Mouse (Mus musculus): ENCODE data around the gene Atp1b3. TPM values are rescaled to one million over a fixed set of nuclear protein-coding genes. Genes with fewer than 3 reads are reported as not detected.
A peak's percentile ranks its signal among the peaks of the same experiment; 100 is the strongest.
"Not testable (repeated sequence)": the region's sequence is repeated elsewhere in the genome, so short reads cannot be mapped to it uniquely, and the experiment has no call there.

Gene Atp1b3
- polyA plus RNA-seq, 1 experiment from 2014 or later: 153 TPM

DNA sequence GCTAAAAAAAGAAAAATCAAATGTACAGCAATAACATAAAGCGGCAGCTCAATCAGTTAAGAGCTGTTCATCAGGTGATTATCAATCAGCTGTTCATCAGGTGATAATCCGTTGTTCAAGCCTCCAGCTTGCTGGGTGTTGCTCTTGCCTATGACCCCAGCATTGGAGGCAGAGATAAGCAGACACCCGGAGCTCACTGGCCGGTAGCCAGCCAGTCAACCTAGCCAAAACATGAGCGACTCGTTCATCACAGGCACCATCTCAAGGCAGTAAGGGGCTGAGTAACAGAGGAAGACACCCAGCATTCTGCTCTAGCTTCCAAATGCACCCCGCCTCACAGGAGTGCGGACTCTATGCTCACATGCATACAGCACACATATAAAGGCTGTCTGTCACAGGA lies 10.4 kb downstream of the Atp1b3 start:
- Histone ChIP-seq H3K27me3 (replicated peaks) (no peaks in the 10 kb centered on the region), H3K4me1 (replicated peaks) (peaks cover 3% of the 10 kb centered on the region; the same call in 1 of the 2 replicates), H3K9me3 (no peaks in the 10 kb centered on the region), H3K9ac (no peak overlapping the region), H3K36me3 (no peaks in the 10 kb centered on the region), H3K27ac (no peak overlapping the region), H3K4me3 (replicated peaks) (no peak overlapping the region), H3K4me2 (replicated peaks) (no peak overlapping the region)
- 59% methylated on average over 8 of the region's 8 CpGs for WGBS
- no peak for ATAC-seq

DNA sequence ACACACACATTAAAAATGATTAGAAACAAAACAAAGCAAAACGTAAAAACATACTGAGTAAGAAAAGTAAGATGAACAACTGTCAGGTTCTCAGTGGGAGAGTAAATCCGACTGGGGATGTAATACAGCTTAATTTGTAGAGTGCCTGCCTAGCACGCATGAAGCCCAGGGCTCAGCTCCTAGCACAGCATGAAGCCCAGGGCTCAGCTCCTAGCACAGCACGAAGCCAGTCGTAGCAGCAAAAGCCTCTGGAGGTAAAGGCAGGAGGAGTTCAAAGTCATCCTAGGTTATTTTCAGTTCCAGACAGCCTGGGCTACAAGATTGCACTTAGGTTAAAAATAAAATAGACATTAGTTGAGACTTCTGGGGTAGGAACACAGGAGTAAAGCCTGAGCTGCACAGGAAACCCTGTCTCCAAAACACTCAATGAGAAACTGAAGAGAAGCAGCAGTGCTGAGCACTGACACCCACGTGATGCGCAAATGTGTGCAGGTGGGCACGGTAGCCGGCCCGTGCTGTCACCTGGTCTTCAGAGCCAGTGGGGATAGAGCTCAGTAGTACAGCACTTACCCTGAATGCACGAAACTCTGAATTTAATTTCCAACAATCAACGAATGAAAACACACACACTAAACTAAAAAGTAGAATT lies 11.0 kb downstream of the Atp1b3 start:
- no peak overlapping the region for H3K27ac ChIP-seq
- 90% methylated on average over 12 of the region's 12 CpGs for WGBS
- H3K36me3 ChIP-seq: no peaks in the 10 kb centered on the region
- no peak overlapping the region for H3K4me3 ChIP-seq (replicated peaks)
- no peaks in the 10 kb centered on the region for H3K27me3 ChIP-seq (replicated peaks)
- ATAC-seq: no peak
- H3K4me2 ChIP-seq (replicated peaks): no peak overlapping the region
- H3K9me3 ChIP-seq: no peaks in the 10 kb centered on the region
- peaks cover 3% of the 10 kb centered on the region; the same call in 1 of the 2 replicates for H3K4me1 ChIP-seq (replicated peaks)
- H3K9ac ChIP-seq: no peak overlapping the region

DNA sequence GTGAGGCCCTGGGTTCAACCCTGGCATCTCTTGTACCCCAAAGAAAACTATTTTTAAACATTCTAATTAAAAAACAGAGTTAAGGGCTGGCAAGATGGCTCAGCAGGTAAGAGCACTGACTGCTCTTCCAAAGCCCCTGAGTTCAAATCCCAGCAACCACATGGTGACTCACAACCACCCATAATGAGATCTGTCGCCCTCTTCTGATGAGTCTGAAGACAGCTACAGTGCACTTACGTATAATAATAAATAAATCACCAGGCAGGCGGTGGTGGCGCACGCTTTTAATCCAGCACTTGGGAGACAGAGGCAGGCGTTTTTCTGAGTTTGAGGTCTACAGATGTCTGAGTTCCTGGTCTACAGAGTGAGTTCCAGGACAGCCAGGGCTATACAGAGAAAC lies 12.5 kb downstream of the Atp1b3 start:
- not testable (repeated sequence) for H3K4me2 ChIP-seq (replicated peaks); H3K27ac ChIP-seq; H3K27me3 ChIP-seq (replicated peaks); H3K9ac ChIP-seq; H3K4me1 ChIP-seq (replicated peaks); H3K36me3 ChIP-seq; ATAC-seq; H3K4me3 ChIP-seq (replicated peaks); H3K9me3 ChIP-seq
- WGBS: 89% methylated on average over 6 of the region's 6 CpGs

DNA sequence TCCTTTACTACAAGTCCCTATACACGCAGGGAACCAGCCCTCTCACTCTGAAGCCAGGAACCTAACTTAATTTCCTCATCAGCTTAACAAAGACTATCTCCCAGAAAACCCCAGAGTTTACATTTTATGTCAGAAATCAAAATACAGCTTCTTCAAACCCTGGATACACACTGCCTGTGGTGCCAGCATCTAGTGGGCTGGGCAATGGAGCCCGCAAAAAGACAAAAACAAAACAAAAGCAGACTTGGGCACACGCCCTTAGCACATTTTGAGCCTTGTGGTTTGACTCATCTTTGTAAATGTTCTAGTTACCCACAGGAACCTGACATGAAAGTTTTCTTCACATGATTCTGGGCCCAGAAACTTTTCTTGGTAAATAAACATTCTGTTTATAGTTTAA lies 13.8 kb downstream of the Atp1b3 start:
- Histone ChIP-seq H3K9ac (no peak overlapping the region), H3K4me3 (replicated peaks) (no peak overlapping the region), H3K4me1 (replicated peaks) (peaks cover 3% of the 10 kb centered on the region; the same call in 1 of the 2 replicates), H3K27ac (no peak overlapping the region), H3K9me3 (no peaks in the 10 kb centered on the region), H3K27me3 (replicated peaks) (no peaks in the 10 kb centered on the region), H3K4me2 (replicated peaks) (no peak overlapping the region), H3K36me3 (no peaks in the 10 kb centered on the region)
- WGBS: 54% methylated on average over 3 of the region's 3 CpGs
- no peak for ATAC-seq

- H3K9me3 ChIP-seq: no peaks in the 10 kb centered on the region
- 25% methylated on average over 4 of the region's 4 CpGs for WGBS
- H3K4me3 ChIP-seq (replicated peaks): no peak overlapping the region
- no peak overlapping the region for H3K4me2 ChIP-seq (replicated peaks)
- H3K36me3 ChIP-seq: no peaks in the 10 kb centered on the region
- H3K9ac ChIP-seq: no peak overlapping the region
- H3K27ac ChIP-seq: no peak overlapping the region
- H3K27me3 ChIP-seq (replicated peaks): no peaks in the 10 kb centered on the region
- H3K4me1 ChIP-seq (replicated peaks): peaks cover 3% of the 10 kb centered on the region; the same call in 1 of the 2 replicates
- peak; percentile 71 for ATAC-seq
Measured at GRCm38 (mm10) chr9:96350010-96350409, 14.2 kb downstream of the Atp1b3 start.

DNA sequence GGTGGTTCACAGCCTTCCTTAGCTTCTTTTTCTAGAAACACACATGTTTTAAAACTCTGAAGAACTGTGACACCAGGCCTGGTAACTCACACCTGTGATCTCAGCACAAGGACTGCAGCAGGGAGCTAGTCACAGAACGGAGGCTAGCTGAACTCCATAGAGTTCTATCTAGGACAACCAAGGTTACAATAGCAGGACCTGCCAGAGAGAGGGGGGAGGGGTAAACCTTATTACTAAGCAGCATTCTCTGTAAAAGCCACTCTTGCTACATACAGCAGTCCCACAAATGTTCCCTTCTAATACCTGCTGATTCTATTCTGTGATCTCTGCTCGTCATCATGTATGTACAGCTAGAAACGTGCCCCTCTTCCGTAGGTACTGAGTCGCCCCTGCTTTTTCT lies 15.4 kb downstream of the Atp1b3 start:
- 91% methylated on average over 5 of the region's 5 CpGs for WGBS
- peaks cover 2% of the 10 kb centered on the region; the same call in 1 of the 2 replicates for H3K4me1 ChIP-seq (replicated peaks)
- no peak overlapping the region for H3K4me3 ChIP-seq (replicated peaks)
- H3K9ac ChIP-seq: no peak overlapping the region
- no peaks in the 10 kb centered on the region for H3K36me3 ChIP-seq
- H3K27me3 ChIP-seq (replicated peaks): no peaks in the 10 kb centered on the region
- no peak for ATAC-seq
- no peak overlapping the region for H3K4me2 ChIP-seq (replicated peaks)
- no peak overlapping the region for H3K27ac ChIP-seq
- no peaks in the 10 kb centered on the region for H3K9me3 ChIP-seq

DNA sequence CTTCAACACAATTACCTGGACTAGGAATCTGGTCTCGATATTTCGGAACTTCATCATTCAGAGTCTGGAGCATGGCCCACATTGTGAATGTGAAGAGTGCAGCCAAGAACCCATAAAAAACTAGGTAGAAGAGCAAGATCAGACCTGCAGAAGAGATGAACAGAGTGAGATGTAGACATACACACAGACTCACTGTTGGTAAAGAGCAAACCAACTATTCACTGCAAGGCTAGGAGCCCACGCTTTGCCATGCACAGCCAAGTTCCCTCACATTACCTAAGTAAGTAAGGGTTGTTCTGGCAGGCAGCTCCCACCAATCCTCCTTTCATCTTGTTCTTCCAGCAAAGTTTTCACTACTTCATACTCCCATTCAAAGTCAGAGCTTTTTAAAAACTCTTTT lies 18.5 kb downstream of the Atp1b3 start:
- Histone ChIP-seq H3K9me3 (no peaks in the 10 kb centered on the region), H3K36me3 (peaks cover 2% of the 10 kb centered on the region), H3K27me3 (replicated peaks) (no peaks in the 10 kb centered on the region), H3K4me1 (replicated peaks) (no peaks in the 10 kb centered on the region), H3K9ac (no peak overlapping the region), H3K4me3 (replicated peaks) (no peak overlapping the region), H3K4me2 (replicated peaks) (no peak overlapping the region), H3K27ac (no peak overlapping the region)
- WGBS: 95% methylated on average over 3 of the region's 3 CpGs
- no peak for ATAC-seq

- 0 out of 2 replicates have a peak, but pooled peaks cover 3% of the 10 kb centered on the region for H3K4me1 ChIP-seq (replicated peaks)
- H3K27me3 ChIP-seq (replicated peaks): no peaks in the 10 kb centered on the region
- H3K9ac ChIP-seq: no peak overlapping the region
- no peak overlapping the region for H3K4me3 ChIP-seq (replicated peaks)
- H3K9me3 ChIP-seq: no peaks in the 10 kb centered on the region
- H3K4me2 ChIP-seq (replicated peaks): no peak overlapping the region
- H3K27ac ChIP-seq: no peak overlapping the region
- peaks cover 6% of the 10 kb centered on the region; the same call in 1 of the 2 replicates for H3K36me3 ChIP-seq
- ATAC-seq: peak; percentile 43; the same call in 1 of the 2 replicates
- WGBS: 85% methylated on average over 5 of the region's 5 CpGs
Measured at GRCm38 (mm10) chr9:96331146-96331545, 33.1 kb downstream of the Atp1b3 start.

DNA sequence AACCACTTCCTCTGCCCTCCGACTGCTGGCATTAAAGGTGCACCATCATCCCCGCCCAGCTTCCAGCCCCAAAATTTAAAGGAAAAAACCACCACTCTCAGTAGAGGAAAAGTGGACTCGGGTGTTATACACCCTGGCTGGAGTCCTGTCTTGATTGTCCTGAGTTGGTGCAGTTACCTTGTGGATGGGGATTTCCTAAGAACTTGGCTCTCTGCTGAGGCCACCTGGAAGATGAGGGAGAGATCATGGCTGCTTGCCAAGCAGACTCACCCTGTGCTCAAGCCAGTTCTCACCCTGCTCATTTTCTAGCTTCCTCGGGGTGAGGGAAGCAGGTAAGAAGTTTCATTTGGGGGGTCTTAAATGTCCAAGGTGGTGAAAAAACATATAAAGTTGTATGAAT lies 36.0 kb downstream of the Atp1b3 start:
- 88% methylated on average over 4 of the region's 4 CpGs for WGBS
- ATAC-seq: no peak
- Histone ChIP-seq H3K9me3 (no peaks in the 10 kb centered on the region), H3K9ac (no peak overlapping the region), H3K4me1 (replicated peaks) (0 out of 2 replicates have a peak, but pooled peaks cover 3% of the 10 kb centered on the region), H3K27ac (no peak overlapping the region), H3K4me2 (replicated peaks) (no peak overlapping the region), H3K36me3 (no peaks in the 10 kb centered on the region), H3K4me3 (replicated peaks) (no peak overlapping the region), H3K27me3 (replicated peaks) (no peaks in the 10 kb centered on the region)

- no peaks in the 10 kb centered on the region for H3K36me3 ChIP-seq
- H3K27ac ChIP-seq: no peak overlapping the region
- no peak overlapping the region for H3K9ac ChIP-seq
- no peaks in the 10 kb centered on the region for H3K27me3 ChIP-seq (replicated peaks)
- H3K4me3 ChIP-seq (replicated peaks): no peak overlapping the region
- H3K4me1 ChIP-seq (replicated peaks): 0 out of 2 replicates have a peak, but pooled peaks cover 3% of the 10 kb centered on the region
- H3K4me2 ChIP-seq (replicated peaks): no peak overlapping the region
- no peaks in the 10 kb centered on the region for H3K9me3 ChIP-seq
- 56% methylated on average over 6 of the region's 6 CpGs for WGBS
- no peak for ATAC-seq
Measured at GRCm38 (mm10) chr9:96326496-96326923, 37.7 kb downstream of the Atp1b3 start.

GRCm38 (mm10) chr9:96324502-96324901 lies 39.7 kb downstream of the Atp1b3 start:
- Histone ChIP-seq H3K27me3 (replicated peaks) (no peaks in the 10 kb centered on the region), H3K9ac (no peak overlapping the region), H3K4me2 (replicated peaks) (no peak overlapping the region), H3K36me3 (no peaks in the 10 kb centered on the region), H3K9me3 (no peaks in the 10 kb centered on the region), H3K4me3 (replicated peaks) (no peak overlapping the region), H3K4me1 (replicated peaks) (0 out of 2 replicates have a peak, but pooled peaks cover 3% of the 10 kb centered on the region), H3K27ac (no peak overlapping the region)
- 66% methylated on average over 4 of the region's 4 CpGs for WGBS
- no peak for ATAC-seq

- no peak for ATAC-seq
- Histone ChIP-seq H3K4me2 (replicated peaks) (no peak overlapping the region), H3K27me3 (replicated peaks) (no peaks in the 10 kb centered on the region), H3K4me1 (replicated peaks) (0 out of 2 replicates have a peak, but pooled peaks cover 3% of the 10 kb centered on the region), H3K36me3 (no peaks in the 10 kb centered on the region), H3K9me3 (no peaks in the 10 kb centered on the region), H3K4me3 (replicated peaks) (no peak overlapping the region), H3K27ac (no peak overlapping the region), H3K9ac (no peak overlapping the region)
- WGBS: 91% methylated on average over 15 of the region's 15 CpGs
Measured at GRCm38 (mm10) chr9:96322411-96323152, 41.7 kb downstream of the Atp1b3 start.
